Mouse (Mus musculus) erythroblast, embryonic 14.5 days (primary cell): ENCODE data around the gene Btbd19.

Source experiments
- GATA1 ChIP-seq: IDR thresholded peaks from 2 replicates; pipeline ENCODE4 v1.6.1; 2012; ENCODE audit warnings: low read length, inconsistent platforms, mixed read lengths
- TAL1 ChIP-seq: IDR thresholded peaks from 3 replicates; pipeline ENCODE4 v1.6.1; 2012; ENCODE audit warnings: low read length, inconsistent platforms, mixed read lengths

- TF ChIP-seq GATA1 (no peak), TAL1 (no peak)
These were observed 24.0 kb upstream of the Btbd19 start for GRCm38 (mm10) chr4:117149291-117150211.
